Mouse (Mus musculus) lung, postnatal 14 days (tissue): ENCODE measurements around the gene Rdm1.
"Not testable (repeated sequence)": the region's sequence is repeated elsewhere in the genome, so short reads cannot be mapped to it uniquely, and the experiment has no call there.

Experiments
- DNase-seq: peaks from one replicate; pipeline ENCODE4 v3.0.0; 2021

Rdm1 gene

GRCm38 (mm10) chr11:101626995-101627856 lies at the start of gene Rdm1:
Gene Rdm1, plus strand, starts transcription at chr11:101627195.
- DNase-seq: peak; percentile 82

DNA sequence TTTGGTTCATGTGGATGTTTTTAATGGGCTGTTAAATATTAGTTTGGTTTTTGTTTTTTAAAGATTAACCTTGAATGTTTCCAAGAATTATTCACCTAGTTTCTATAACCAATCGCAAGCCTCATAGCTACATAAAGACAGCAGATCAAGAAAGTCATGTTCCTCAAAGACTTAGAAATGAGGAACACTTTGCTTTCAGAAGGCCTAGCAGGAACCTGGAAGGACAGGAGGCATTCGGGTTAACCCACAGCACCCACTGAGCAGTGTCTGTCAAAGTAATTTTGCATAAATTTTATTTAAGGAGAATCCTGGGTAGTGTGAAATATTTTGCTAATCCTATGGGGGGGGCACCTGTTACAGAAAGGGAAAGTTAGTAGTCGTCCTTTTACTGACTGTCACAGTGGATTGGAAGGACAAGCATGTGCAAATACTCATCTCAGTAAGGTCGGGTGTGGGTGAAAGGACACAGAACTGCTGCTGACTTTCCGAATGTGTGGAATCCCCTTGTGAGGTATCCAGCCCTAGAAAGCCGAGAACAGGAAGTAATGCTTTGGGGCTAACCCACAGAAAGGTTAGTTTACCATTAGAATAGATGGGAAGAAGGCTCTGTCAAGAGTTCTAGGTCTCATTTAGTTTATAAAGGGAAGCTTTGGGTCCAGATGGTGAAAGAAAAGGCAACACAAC lies 45.8 kb upstream of the Rdm1 start:
- no peak for DNase-seq

DNA sequence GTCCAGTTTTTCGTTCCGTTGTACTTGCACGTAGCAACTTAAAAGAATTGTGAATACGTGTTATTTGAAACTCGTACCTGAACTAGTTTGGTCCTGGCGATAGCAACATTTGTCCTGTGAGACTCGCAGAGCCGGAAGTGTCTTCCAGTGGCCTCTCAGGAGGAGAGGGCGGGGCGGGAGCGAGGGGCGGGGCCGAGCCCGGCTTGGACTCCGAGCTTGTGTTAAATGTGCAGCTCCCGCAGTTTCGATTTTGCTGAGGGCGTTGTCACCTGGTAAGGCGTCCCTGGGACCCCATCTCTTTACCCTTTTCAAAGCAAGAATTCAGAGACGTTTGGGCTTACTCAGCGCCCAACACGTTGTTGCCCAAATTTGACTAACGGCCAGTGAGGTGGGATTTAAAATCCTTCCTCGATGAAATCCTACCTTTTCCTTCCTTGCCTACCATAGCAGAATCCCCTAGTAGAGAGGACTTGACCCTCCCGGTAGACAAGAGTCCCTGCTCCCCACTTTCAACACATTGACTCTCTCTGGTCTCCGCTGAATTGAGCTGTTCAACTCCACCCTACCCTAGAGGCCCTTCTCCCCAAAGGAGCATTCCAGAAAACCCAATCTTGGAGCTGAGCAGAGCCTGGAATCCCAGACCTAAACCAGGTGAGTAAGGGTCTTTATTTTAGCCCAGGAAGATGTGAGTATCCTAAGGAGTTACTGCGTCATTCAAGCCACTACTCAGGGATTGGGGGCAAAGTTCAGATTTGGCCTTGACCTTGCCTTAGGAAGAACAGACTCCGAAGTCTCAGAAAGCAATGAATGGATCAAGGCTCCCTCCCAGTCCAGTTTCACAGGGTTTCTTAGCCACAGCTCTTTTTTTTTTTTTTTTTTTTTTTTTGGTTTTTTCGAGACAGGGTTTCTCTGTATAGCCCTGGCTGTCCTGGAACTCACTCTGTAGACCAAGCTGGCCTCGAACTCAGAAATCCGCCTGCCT lies 44.6 kb upstream of the Rdm1 start, which contains the start of gene Tmem106a:
Tmem106a (plus strand) TSS at position 189 of the 982 bp plus-strand sequence.
- DNase-seq: peak; percentile 76

GRCm38 (mm10) chr11:101583205-101583604 lies 43.8 kb upstream of the Rdm1 start:
- DNase-seq: no peak

DNA sequence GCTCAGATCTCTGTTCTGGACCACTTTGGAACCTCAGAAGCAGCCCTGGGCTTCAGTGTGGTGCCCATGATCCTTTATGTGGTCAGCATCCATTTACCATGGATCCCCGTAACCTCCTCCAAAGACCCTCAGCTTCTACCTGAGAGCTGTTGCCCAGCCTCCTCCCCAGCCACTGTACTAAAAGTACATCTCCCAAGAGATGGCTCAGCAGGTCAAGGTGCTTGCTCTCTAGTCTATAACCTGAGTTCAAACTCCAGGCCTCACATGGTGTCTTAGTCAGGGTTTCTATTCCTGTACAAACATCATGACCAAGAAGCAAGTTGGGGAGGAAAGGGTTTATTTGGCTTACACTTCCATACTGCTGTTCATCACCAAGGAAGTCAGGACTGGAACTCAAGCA lies 42.0 kb upstream of the Rdm1 start:
- DNase-seq: not testable (repeated sequence)

- no peak for DNase-seq
Measured at GRCm38 (mm10) chr11:101585805-101586204, 41.2 kb upstream of the Rdm1 start.

GRCm38 (mm10) chr11:101587676-101588075 lies 39.3 kb upstream of the Rdm1 start:
- DNase-seq: peak; percentile 11

GRCm38 (mm10) chr11:101588868-101589267 lies 38.1 kb upstream of the Rdm1 start:
- no peak for DNase-seq

GRCm38 (mm10) chr11:101589444-101589843 lies 37.6 kb upstream of the Rdm1 start:
- DNase-seq: peak; percentile 70

GRCm38 (mm10) chr11:101589989-101590624 lies 36.9 kb upstream of the Rdm1 start:
- DNase-seq: no peak

- no peak for DNase-seq
Measured at GRCm38 (mm10) chr11:101599156-101599555, 27.8 kb upstream of the Rdm1 start, which contains the start of gene Gm11634. Gene Gm11634, minus strand, starts transcription at chr11:101599256.

DNA sequence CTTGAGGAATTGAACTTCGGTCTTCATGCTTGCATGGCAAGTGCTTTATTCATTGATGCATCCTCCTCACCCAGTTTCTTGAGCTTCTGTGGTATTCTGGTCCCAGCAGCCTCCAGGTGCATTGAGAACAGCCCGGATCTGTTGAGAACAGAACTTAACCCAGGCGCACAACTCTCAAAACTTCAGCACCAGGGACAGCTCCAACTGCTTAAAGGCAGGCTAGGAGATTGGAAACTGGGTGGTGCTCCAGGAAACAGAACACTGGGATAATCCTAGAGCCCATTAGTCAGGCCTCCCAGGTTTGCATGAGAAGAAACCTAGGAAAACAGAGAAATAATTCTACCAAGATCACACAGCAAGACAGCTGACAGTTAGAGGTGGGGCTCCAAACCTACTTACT lies 24.5 kb upstream of the Rdm1 start:
- peak; percentile 83 for DNase-seq

GRCm38 (mm10) chr11:101604116-101604515 lies 22.9 kb upstream of the Rdm1 start:
- DNase-seq: no peak

GRCm38 (mm10) chr11:101604531-101605453 lies 22.2 kb upstream of the Rdm1 start:
- peak; percentile 81 for DNase-seq

- DNase-seq: not testable (repeated sequence)
Measured at GRCm38 (mm10) chr11:101607134-101607533, 19.9 kb upstream of the Rdm1 start.

GRCm38 (mm10) chr11:101610445-101610844 lies 16.6 kb upstream of the Rdm1 start:
- DNase-seq: no peak

DNA sequence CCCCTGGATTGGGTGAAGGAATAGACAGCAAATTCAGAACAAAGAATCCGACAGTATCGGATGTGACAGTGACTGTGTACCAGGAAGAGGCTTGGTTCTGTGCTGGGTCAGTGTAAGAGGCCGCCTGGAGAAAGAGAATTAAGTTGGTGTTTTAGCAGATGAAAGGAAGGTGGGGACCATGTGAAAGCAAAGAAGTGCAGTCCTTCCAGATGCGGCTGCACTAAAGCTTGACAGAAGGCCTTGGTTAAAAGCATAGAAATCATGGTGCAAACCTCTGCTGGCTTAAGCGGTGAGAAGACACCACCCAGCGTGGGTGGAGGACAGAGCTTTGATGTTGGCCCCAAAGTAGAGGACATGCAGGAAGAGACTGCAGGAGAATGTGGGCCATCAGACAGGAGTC lies 13.4 kb upstream of the Rdm1 start:
- DNase-seq: no peak

GRCm38 (mm10) chr11:101614116-101614515 lies 12.9 kb upstream of the Rdm1 start:
- DNase-seq: no peak

DNA sequence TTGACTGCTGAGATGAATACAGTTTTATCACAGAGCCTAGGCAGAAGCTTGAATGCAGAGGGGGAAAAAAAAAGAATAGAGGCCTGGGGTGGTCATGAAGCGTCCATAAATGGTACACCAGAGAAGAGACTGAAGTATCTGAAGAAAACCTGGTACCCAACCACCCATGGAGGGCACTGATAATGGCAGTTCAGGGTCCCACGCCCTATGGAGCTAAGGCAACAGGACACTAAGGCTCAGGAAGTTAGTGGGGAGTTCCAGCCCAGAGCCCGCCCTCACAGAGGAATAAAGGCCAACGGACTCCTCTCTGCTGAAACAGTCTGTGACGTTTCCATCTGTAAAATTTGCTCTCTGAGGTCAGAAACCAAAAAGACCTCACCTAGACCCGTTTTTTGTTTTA lies 11.6 kb upstream of the Rdm1 start:
- DNase-seq: no peak

GRCm38 (mm10) chr11:101616104-101616503 lies 10.9 kb upstream of the Rdm1 start:
- no peak for DNase-seq
